Mouse (Mus musculus) heart, embryonic 15.5 days (tissue): Measurements from ENCODE around the gene Gm44. TPM values are rescaled to one million over a fixed set of nuclear protein-coding genes. Genes with fewer than 3 reads are reported as not detected.
"Not testable (repeated sequence)": the region's sequence is repeated elsewhere in the genome, so short reads cannot be mapped to it uniquely, and the experiment has no call there.

Experiments
- ATAC-seq: fragments of 200-750 bp; cut with Nextera tagmentation; replicated peaks from 2 replicates; pipeline ENCODE4 v1.8.0; 2017; ENCODE audit warnings: low read depth, moderate TSS enrichment; ENCODE audit not compliant: insufficient number of reproducible peaks, insufficient read depth, low FRiP score
- H3K27ac ChIP-seq: fragments of 300-500 bp; sonication (generic); 2 replicates; pipeline ENCODE4 v1.5.1; 2015; ENCODE audit warnings: mild to moderate bottlenecking, inconsistent platforms
- H3K27me3 ChIP-seq: fragments of 300-500 bp; sonication (generic); 2 replicates; pipeline ENCODE4 v1.6.1; 2015; ENCODE audit warnings: inconsistent platforms
- H3K36me3 ChIP-seq: fragments of 300-500 bp; sonication (generic); 2 replicates; pipeline ENCODE4 v1.6.1; 2015; ENCODE audit warnings: mild to moderate bottlenecking, inconsistent platforms
- H3K4me1 ChIP-seq: fragments of 300-500 bp; sonication (generic); replicated peaks from 2 replicates; pipeline ENCODE4 v1.6.1; 2015; ENCODE audit warnings: inconsistent platforms
- H3K4me2 ChIP-seq: fragments of 300-500 bp; sonication (generic); 2 replicates; pipeline ENCODE4 v1.6.1; 2015; ENCODE audit warnings: inconsistent platforms, mild to moderate bottlenecking, moderate library complexity
- H3K4me3 ChIP-seq: fragments of 300-500 bp; sonication (generic); 2 replicates; pipeline ENCODE4 v1.5.1; 2015; ENCODE audit warnings: mild to moderate bottlenecking, inconsistent platforms
- H3K9ac ChIP-seq: fragments of 300-500 bp; sonication (generic); 2 replicates; pipeline ENCODE4 v1.6.1; 2015; ENCODE audit warnings: mild to moderate bottlenecking, inconsistent platforms
- H3K9me3 ChIP-seq: fragments of 300-500 bp; sonication (generic); replicated peaks from 2 replicates; pipeline ENCODE4 v1.6.1; 2016; ENCODE audit warnings: inconsistent platforms
- WGBS: fragments of 180-500 bp; shearing (Covaris S2); methylation state at CpG from one replicate; pipeline ENCODE4 v1.1.7; 2015; ENCODE audit warnings: mixed read lengths; 5-methylcytosine and 5-hydroxymethylcytosine counted together
- polyA plus RNA-seq: library from polyadenylated mRNA; unstranded; fragments of >200 nt; fragmentation: Nextera tagmentation; extraction: Ambion mirVana; gene quantifications from 2 replicates; pipeline ENCODE4 v1.2.1, GENCODE M21; 2015

The Gm44 gene
- not detected in 2 replicates for polyA plus RNA-seq

GRCm38 (mm10) chrX:90891842-90892241, at the start of gene Gm44:
Gene Gm44 (plus strand): TSS chrX:90892142.
- no peak within 1 kb of the TSS for H3K27ac ChIP-seq
- no peak within 1 kb of the TSS for H3K4me3 ChIP-seq
- H3K27me3 ChIP-seq, result no peaks in the 10 kb centered on the region
- no peaks in the 10 kb centered on the region for H3K36me3 ChIP-seq
- WGBS, result 77% methylated on average over 4 of the region's 4 CpGs
- no peak within 1 kb of the TSS for H3K9ac ChIP-seq
- H3K4me2 ChIP-seq, result no peak within 1 kb of the TSS
- no peaks in the 10 kb centered on the region for H3K9me3 ChIP-seq
- ATAC-seq, result no peak
- H3K4me1 ChIP-seq, result no peaks in the 10 kb centered on the region

GRCm38 (mm10) chrX:90927989-90928388, 36.0 kb downstream of the Gm44 start:
- H3K9ac ChIP-seq, result no peak overlapping the region
- no peak for ATAC-seq
- no peak overlapping the region for H3K4me2 ChIP-seq
- no peaks in the 10 kb centered on the region for H3K4me1 ChIP-seq
- H3K9me3 ChIP-seq, result no peaks in the 10 kb centered on the region
- H3K36me3 ChIP-seq, result no peaks in the 10 kb centered on the region
- no peaks in the 10 kb centered on the region for H3K27me3 ChIP-seq
- no peak overlapping the region for H3K27ac ChIP-seq
- WGBS, result 50% methylated on average over 1 of the region's 1 CpGs
- H3K4me3 ChIP-seq, result no peak overlapping the region

DNA sequence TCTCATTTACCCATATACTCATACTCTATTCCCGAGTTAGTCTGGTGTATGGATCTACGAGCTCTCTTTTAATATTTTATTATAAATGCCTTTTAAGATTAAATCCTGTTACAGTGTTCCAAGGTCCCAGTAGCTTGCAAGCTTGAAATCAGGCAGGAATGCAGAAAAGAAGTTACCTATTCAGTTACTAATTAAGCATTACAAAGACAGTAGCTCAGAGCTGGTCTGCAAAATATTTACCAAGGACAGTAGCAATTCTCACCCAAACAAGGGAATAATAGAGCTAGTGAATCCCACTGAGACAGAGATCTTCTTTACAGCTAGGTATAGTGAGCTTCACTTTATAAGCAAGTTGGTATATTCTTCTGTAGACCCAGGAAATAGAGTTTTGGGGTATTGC, 46.3 kb downstream of the Gm44 start:
- H3K36me3 ChIP-seq, H3K4me1 ChIP-seq, H3K9ac ChIP-seq, H3K27ac ChIP-seq, H3K4me3 ChIP-seq, H3K9me3 ChIP-seq, H3K27me3 ChIP-seq, H3K4me2 ChIP-seq, ATAC-seq: not testable (repeated sequence)
- WGBS, result 50% methylated on average over 2 of the region's 2 CpGs
